22 mouse cellular contexts compared by ENCODE assay signal in the genomic region with DNA sequence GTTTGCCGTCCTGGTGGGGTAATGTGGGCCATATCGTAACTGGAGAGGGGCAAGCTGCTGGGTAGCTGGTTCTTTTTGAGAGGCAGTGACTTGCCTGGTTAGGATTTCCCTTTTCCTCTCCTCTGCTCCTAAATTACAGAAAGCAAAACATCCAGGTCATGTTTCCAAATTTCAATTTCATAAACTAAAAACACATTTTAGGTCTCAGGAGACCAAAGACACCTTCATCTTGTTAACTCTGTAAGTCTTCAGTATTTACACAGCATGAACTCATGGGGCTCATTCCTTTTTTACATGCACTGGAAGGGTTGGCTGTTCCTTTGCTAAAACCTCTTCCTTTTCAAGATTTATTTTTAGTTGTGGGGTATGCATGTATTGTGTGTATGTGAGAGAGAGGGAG. TPM values are rescaled to one million over a fixed set of nuclear protein-coding genes. Genes with fewer than 3 reads are reported as not detected.
DNase-seq lines count a peak whose midpoint lies in the region; ATAC-seq lines count a peak whose summit lies in the region.
"Had no signal": no experiment of that assay in that cellular context is flagged by ENCODE, and none has a peak within 500 bp of the region (broad histone marks: within the 10 kb centered on the region; RNA-seq: fewer than 3 reads in every experiment).

No protein-coding gene starts in this region.

- no peaks in the 10 kb centered on the region for H3K27me3 ChIP-seq in embryonic facial prominence, embryonic 10.5 days (replicated peaks; ENCODE audit: low read depth, poor library complexity, severe bottlenecking)
- H3K27me3 ChIP-seq in embryonic facial prominence, embryonic 11.5 days (ENCODE audit: control insufficient read depth, insufficient read depth, low read length) = no peaks in the 10 kb centered on the region
- H3K27me3 ChIP-seq in embryonic facial prominence, embryonic 13.5 days = peaks cover 1% of the 10 kb centered on the region; the same call in 1 of the 2 replicates
- H3K27me3 ChIP-seq in embryonic facial prominence, embryonic 15.5 days = no peaks in the 10 kb centered on the region
- H3K27me3 ChIP-seq in forebrain, embryonic 14.5 days (replicated peaks; ENCODE audit: control insufficient read depth, insufficient read depth, low read length) = no peaks in the 10 kb centered on the region
- H3K27me3 ChIP-seq: forebrain, embryonic 15.5 days had no signal

- DNase-seq in embryonic facial prominence, embryonic 10.5 days (ENCODE audit: low spot score) = peak; percentile 34
- peak; percentile 83 for DNase-seq in embryonic facial prominence, embryonic 11.5 days (ENCODE audit: low spot score)
- DNase-seq in testis, postnatal 10 days (ENCODE audit: low spot score) = no peak
- no peak for DNase-seq in right cerebral cortex, postnatal 36 days (ENCODE audit: low spot score in 2 of 2)
- no peak for DNase-seq in gastrocnemius, postnatal 36 days
- DNase-seq in forebrain, embryonic 14.5 days (ENCODE audit: low spot score) = no peak
- DNase-seq: adrenal gland, adult 2 months; adrenal gland, postnatal 10 days; adrenal gland, postnatal 25 days; cerebellum, adult 11 months; cerebellum, adult 18-20 months; cerebellum, adult 8-10 months; cerebellum, adult 9-11 months; cerebellum, postnatal 14 days; cerebellum, postnatal 36 days; forebrain, postnatal 0 days had no signal

- ATAC-seq in embryonic facial prominence, embryonic 11.5 days (replicated peaks; ENCODE audit: insufficient number of reproducible peaks, low FRiP score, low TSS enrichment, low read depth) = no peak
- ATAC-seq in embryonic facial prominence, embryonic 13.5 days (ENCODE audit: insufficient number of reproducible peaks, insufficient read depth, low FRiP score, low TSS enrichment, low read depth) = no peak
- ATAC-seq in embryonic facial prominence, embryonic 15.5 days (ENCODE audit: insufficient number of reproducible peaks, low FRiP score, low TSS enrichment, low read depth) = no peak
- no peak for ATAC-seq in forebrain, embryonic 14.5 days
- ATAC-seq: forebrain, embryonic 15.5 days; forebrain, postnatal 0 days had no signal

- H3K4me3 ChIP-seq in embryonic facial prominence, embryonic 10.5 days = no peak overlapping the region
- H3K4me3 ChIP-seq in embryonic facial prominence, embryonic 11.5 days (ENCODE audit: low read depth, low read length) = no peak overlapping the region
- H3K4me3 ChIP-seq in embryonic facial prominence, embryonic 13.5 days = no peak overlapping the region
- H3K4me3 ChIP-seq in embryonic facial prominence, embryonic 15.5 days (replicated peaks) = no peak overlapping the region
- no peak overlapping the region for H3K4me3 ChIP-seq in forebrain, embryonic 14.5 days (ENCODE audit: low read depth, low read length)
- H3K4me3 ChIP-seq: erythroblast, embryonic 14.5 days; forebrain, embryonic 10.5 days; forebrain, embryonic 12.5 days; forebrain, embryonic 15.5 days had no signal

- no peak overlapping the region for H3K4me2 ChIP-seq in embryonic facial prominence, embryonic 11.5 days (ENCODE audit: low read depth, low read length)
- 0 out of 2 replicates have a peak overlapping the region, but pooled peaks have one; percentile 5 for H3K4me2 ChIP-seq in embryonic facial prominence, embryonic 13.5 days
- H3K4me2 ChIP-seq in embryonic facial prominence, embryonic 15.5 days (replicated peaks) = no peak overlapping the region
- H3K4me2 ChIP-seq in forebrain, embryonic 14.5 days (ENCODE audit: low read length) = no peak overlapping the region
- H3K4me2 ChIP-seq: forebrain, embryonic 12.5 days; forebrain, embryonic 15.5 days had no signal

- H3K36me3 ChIP-seq in embryonic facial prominence, embryonic 10.5 days (replicated peaks) = no peaks in the 10 kb centered on the region
- no peaks in the 10 kb centered on the region for H3K36me3 ChIP-seq in embryonic facial prominence, embryonic 11.5 days (replicated peaks; ENCODE audit: control insufficient read depth, insufficient read depth, low read depth, low read length)
- no peaks in the 10 kb centered on the region for H3K36me3 ChIP-seq in embryonic facial prominence, embryonic 13.5 days
- no peaks in the 10 kb centered on the region for H3K36me3 ChIP-seq in embryonic facial prominence, embryonic 15.5 days
- no peaks in the 10 kb centered on the region for H3K36me3 ChIP-seq in forebrain, embryonic 14.5 days (ENCODE audit: control insufficient read depth, insufficient read depth, low read length)
- H3K36me3 ChIP-seq: forebrain, embryonic 10.5 days; forebrain, embryonic 12.5 days; forebrain, embryonic 15.5 days had no signal

- H3K27ac ChIP-seq in embryonic facial prominence, embryonic 10.5 days (replicated peaks) = no peak overlapping the region
- H3K27ac ChIP-seq in embryonic facial prominence, embryonic 11.5 days (replicated peaks; ENCODE audit: low read depth, low read length) = no peak overlapping the region
- 0 out of 2 replicates have a peak overlapping the region, but pooled peaks have one; percentile 22 for H3K27ac ChIP-seq in embryonic facial prominence, embryonic 13.5 days
- H3K27ac ChIP-seq in embryonic facial prominence, embryonic 15.5 days (replicated peaks) = 0 out of 2 replicates have a peak overlapping the region, but pooled peaks have one; percentile 11
- H3K27ac ChIP-seq in forebrain, embryonic 14.5 days (ENCODE audit: low read depth, low read length) = no peak overlapping the region
- H3K27ac ChIP-seq: forebrain, embryonic 10.5 days; forebrain, embryonic 12.5 days; forebrain, embryonic 15.5 days had no signal

- H3K9ac ChIP-seq in embryonic facial prominence, embryonic 11.5 days (replicated peaks; ENCODE audit: low read length) = no peak overlapping the region
- no peak overlapping the region for H3K9ac ChIP-seq in embryonic facial prominence, embryonic 13.5 days
- H3K9ac ChIP-seq in embryonic facial prominence, embryonic 15.5 days = no peak overlapping the region
- H3K9ac ChIP-seq in forebrain, embryonic 14.5 days (ENCODE audit: low read length) = no peak overlapping the region
- H3K9ac ChIP-seq: forebrain, embryonic 12.5 days; forebrain, embryonic 15.5 days; forebrain, postnatal 0 days had no signal

- 42% methylated on average over 2 of the region's 2 CpGs for WGBS in embryonic facial prominence, embryonic 10.5 days
- 31% methylated on average over 2 of the region's 2 CpGs for WGBS in embryonic facial prominence, embryonic 11.5 days
- 24% methylated on average over 2 of the region's 2 CpGs for WGBS in embryonic facial prominence, embryonic 13.5 days
- 21% methylated on average over 2 of the region's 2 CpGs for WGBS in embryonic facial prominence, embryonic 15.5 days
- WGBS in forebrain, embryonic 14.5 days = 90% methylated on average over 2 of the region's 2 CpGs

- intact Hi-C loops in gastrocnemius, postnatal 36 days (cut with DNase I) = no loop called here

- H3K9me3 ChIP-seq in embryonic facial prominence, embryonic 10.5 days = no peaks in the 10 kb centered on the region
- no peaks in the 10 kb centered on the region for H3K9me3 ChIP-seq in embryonic facial prominence, embryonic 11.5 days (replicated peaks; ENCODE audit: control insufficient read depth, low read length)
- H3K9me3 ChIP-seq in embryonic facial prominence, embryonic 13.5 days = no peaks in the 10 kb centered on the region
- no peaks in the 10 kb centered on the region for H3K9me3 ChIP-seq in embryonic facial prominence, embryonic 15.5 days (replicated peaks)
- no peaks in the 10 kb centered on the region for H3K9me3 ChIP-seq in forebrain, embryonic 14.5 days (replicated peaks; ENCODE audit: control insufficient read depth, low read length)
- H3K9me3 ChIP-seq: forebrain, embryonic 10.5 days; forebrain, embryonic 12.5 days; forebrain, embryonic 15.5 days had no signal

- peaks cover 86% of the 10 kb centered on the region for H3K4me1 ChIP-seq in embryonic facial prominence, embryonic 10.5 days
- no peaks in the 10 kb centered on the region; the same call in 1 of the 2 replicates for H3K4me1 ChIP-seq in embryonic facial prominence, embryonic 11.5 days (ENCODE audit: control insufficient read depth, insufficient read depth, low read length)
- peaks cover 68% of the 10 kb centered on the region for H3K4me1 ChIP-seq in embryonic facial prominence, embryonic 13.5 days
- peaks cover 38% of the 10 kb centered on the region for H3K4me1 ChIP-seq in embryonic facial prominence, embryonic 15.5 days
- H3K4me1 ChIP-seq in forebrain, embryonic 14.5 days (ENCODE audit: control insufficient read depth, insufficient read depth, low read length) = no peaks in the 10 kb centered on the region
- H3K4me1 ChIP-seq: forebrain, embryonic 12.5 days; forebrain, embryonic 15.5 days had no signal

RNA-seq across cellular contexts. Expression of a gene that starts 58.0 kb away (rescaled TPM):
- 21.8 and 24.3 TPM in 2 replicates for polyA plus RNA-seq in embryonic facial prominence, embryonic 10.5 days (2016; fragmentation: Nextera tagmentation; extraction: Ambion mirVana)
- 17.5 and 18.2 TPM in 2 replicates for polyA plus RNA-seq in embryonic facial prominence, embryonic 11.5 days (2014; fragmentation: Nextera tagmentation; extraction: Ambion mirVana)
- 20.2 and 28.2 TPM in 2 replicates for polyA plus RNA-seq in embryonic facial prominence, embryonic 13.5 days (2015; fragmentation: Nextera tagmentation; extraction: Ambion mirVana)
- 26.2 and 28.8 TPM in 2 replicates for polyA plus RNA-seq in embryonic facial prominence, embryonic 15.5 days (2015; fragmentation: Nextera tagmentation; extraction: Ambion mirVana)
- 1 to 10 TPM; 1.4 to 1.5 TPM for total RNA-seq in gastrocnemius, postnatal 36 days (2021)
- 2.5 and 3.1 TPM in 2 replicates for polyA plus RNA-seq in forebrain, embryonic 14.5 days (2014; fragmentation: Nextera tagmentation; extraction: Ambion mirVana)
- polyA plus RNA-seq: erythroblast, embryonic 14.5 days had no signal

Comparison
In these comparisons a context has a peak if more than half of its experiments do, and no peak if none do; other contexts are left out.
1. H3K27ac ChIP-seq: peak in embryonic facial prominence, embryonic 13.5 days (single experiment) and embryonic facial prominence, embryonic 15.5 days (single experiment); none in embryonic facial prominence, embryonic 10.5 days (single experiment), embryonic facial prominence, embryonic 11.5 days (single experiment) and forebrain, embryonic 14.5 days (single experiment).
2. DNase-seq: peak in embryonic facial prominence, embryonic 10.5 days (single experiment) and embryonic facial prominence, embryonic 11.5 days (single experiment); none in testis, postnatal 10 days (single experiment), right cerebral cortex, postnatal 36 days (0 of 2), gastrocnemius, postnatal 36 days (0 of 2) and forebrain, embryonic 14.5 days (single experiment).